Mouse (Mus musculus) thymus, postnatal 25 days (tissue): ENCODE results near the gene Nploc4.
"Not testable (repeated sequence)": the region's sequence is repeated elsewhere in the genome, so short reads cannot be mapped to it uniquely, and the experiment has no call there.

Experiments used
- DNase-seq: peaks from one replicate; pipeline ENCODE4 v3.0.0; 2022

Gene Nploc4

DNA sequence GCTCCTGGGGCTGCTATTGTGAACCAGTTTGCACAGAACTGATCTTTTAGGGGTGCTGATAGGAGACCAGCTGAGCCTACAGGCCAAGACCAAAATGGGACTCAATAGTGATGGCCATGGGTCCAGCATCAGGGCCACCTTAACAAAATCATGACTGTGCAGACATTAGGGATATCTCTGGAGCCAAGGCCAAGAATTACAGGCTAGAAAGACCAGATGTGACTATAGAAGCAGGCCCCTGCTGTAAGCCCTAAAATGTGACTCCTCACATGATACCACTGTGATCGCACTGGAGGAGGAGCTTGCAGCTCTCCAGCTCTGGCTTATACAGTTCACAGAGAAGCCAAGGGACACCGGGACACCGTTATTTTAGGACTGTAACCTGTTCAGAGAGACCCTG lies 4.8 kb upstream of the Nploc4 start, which contains the start of gene Tspan10:
Gene Tspan10 (plus strand): TSS at position 301 of the 400 bp plus-strand sequence.
- DNase-seq: no peak

DNA sequence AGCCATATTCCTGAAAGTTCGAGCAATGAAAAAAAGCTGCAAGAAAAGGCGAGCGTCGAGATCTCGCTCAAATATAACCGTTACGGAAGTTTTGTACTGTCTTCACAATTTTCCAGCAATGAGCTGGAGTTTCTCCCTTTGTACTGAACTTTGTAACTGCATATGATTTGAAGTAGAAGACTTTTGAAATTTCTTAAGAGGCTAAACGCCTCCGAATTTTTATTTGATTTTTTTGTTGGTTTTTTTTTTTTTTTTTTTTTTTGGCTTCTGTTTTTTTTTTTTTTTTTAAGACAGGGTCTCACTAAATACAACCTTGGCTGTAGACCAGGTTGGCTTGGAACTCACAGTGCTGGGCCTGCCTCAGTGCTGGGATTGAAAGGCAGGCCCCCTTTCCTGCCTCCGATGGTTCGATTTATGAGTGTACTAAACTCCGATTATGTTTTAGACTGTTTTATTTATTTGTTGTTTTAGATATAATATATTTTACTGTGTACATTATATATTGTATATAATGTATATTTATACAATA lies 413 bp upstream of the Nploc4 start:
- DNase-seq: no peak

DNA sequence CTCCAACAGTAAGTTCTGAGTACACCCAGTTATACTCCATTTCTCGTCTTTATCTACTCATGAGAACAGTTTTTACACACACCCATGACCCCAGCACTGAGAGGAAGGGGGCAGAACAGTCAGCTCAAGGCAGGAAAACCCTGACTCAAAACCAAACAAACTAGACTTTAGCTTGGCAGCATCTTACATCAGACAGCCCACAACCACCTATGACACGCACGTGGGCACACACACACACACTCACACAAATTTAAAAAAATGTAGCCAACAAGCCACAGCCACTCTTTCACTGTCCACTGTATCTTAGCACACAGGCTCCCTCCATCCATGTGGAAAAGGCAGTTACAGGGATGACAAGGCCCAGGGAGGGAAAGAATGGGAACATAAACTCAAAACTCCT lies 10.8 kb downstream of the Nploc4 start:
- DNase-seq: no peak

DNA sequence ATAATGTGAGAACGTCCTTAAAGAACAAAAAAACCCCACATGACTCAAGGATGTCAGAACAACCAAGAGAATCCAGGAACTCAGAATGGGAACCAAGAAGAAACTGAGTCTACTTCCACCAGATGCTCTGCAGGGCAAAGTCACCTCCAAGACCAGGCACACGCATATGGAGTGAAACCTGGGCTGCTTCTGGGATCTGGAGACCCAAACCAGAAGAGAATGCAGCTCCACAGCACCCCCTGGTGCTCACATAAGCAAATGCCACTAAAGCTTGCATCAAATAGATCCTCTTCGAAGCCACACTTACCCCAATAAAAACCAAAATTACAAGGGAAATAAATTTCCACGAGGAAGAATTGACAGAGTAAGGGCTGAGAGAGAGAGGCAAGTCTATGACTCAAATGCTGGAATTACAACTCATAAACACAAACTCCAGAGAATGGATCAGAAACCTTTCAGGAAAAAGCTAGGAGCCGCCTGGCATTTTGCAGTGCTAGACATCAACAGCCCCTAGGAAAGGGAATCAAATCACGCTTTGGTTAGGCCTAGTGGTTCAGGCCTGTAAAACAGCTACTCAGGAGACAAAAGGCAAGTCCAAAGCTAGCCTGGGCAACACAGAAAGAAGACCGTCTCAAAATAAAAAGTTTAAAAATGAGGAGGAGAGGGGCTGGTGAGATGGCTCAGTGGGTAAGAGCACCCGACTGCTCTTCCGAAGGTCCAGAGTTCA lies 13.8 kb downstream of the Nploc4 start:
- peak; percentile 54 for DNase-seq

DNA sequence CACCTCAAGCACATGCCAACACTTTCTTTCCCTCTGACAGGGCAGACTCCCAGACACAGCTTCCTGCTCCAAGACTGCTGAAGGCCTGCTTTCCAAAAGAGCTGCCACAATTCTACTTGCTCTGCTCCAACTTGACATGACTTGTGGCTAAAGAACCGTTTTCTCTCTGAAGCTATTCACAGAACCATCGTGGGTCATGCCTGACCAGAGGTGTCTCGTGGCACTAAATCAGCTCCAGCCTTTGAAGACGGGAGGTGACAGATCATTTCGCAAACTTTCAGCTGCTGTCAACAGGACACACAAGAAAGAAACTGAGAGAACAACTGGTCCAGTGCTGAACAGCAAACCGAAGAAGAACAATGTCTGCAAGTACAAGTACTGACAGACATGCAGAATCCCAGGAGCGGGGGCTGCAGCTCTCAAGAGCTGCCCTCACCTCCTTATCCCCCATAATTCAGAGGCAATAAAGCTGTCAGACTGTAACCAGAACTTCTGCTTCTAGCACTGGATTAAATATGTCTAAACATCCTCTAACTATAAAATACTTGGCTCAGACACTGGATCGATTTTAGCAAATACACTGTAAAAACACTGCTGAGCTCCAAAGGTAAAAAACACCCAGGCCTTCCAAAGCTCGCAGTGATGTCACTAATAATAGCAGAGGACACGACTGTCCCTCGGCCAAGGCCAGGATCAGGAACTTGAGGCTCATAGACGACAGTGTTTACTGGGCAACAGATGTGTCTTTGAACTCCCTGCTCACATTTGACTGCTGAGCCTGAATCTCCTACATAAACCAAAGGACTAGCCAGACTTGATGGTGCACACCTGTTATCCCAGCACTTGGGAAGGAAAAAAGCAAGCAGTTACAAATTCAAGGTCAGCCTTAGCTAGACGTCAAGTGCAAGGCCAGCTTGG lies 14.6 kb downstream of the Nploc4 start:
- no peak for DNase-seq

DNA sequence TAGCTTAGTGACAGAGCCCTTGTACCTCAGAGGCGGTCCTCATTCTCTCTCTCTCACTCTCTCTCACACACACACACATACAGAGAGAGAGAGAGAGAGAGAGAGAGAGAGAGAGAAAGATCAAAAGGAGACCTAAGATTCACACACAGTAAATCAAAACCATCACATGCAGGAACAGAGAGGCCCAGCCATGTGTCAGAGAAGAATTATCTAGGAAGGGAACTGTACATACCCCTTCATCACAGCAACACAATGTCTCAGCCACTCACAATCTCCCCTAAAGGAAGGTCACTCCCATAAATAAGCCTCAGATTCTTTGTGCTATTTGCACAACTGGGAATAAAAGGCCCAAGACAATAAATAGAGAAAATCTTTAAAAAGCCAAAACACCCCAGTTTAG lies 18.9 kb downstream of the Nploc4 start:
- no peak for DNase-seq

DNA sequence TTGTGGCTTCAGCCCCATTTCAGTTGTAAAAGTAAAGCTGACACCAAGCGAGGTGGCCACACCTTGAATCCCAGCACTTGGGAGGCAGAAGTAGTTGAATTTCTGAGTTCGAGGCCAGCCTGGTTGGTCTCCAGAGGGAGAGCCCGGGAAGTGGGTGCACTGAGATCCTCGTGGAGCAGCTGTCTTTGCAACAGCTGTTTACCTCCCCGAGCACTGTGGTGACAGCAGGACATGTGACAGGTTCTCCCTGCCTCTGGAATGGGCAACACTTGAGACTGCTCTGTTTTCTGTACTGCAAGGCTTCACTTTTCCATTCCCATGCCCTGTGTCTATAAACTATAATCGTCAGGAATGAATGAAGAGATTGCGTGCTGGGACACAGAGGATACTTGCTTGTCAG lies 19.7 kb downstream of the Nploc4 start:
- DNase-seq: no peak

DNA sequence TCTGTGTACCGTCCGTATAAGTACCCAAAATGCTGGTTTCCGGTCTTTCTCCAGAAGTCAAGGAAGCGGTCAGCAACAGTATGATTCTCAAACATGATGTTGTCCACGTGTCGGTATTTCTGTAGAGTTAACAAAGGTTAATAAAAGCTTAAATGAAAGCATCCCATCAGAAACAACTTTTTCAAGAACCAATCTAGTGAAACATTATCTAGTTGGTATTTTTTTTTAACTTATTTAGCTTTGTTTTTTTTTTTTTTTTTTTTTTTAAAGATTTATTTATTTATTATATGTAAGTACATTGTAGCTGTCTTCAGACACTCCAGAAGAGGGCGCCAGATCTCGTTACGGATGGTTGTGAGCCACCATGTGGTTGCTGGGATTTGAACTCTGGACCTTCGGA lies 23.9 kb downstream of the Nploc4 start:
- not testable (repeated sequence) for DNase-seq

DNA sequence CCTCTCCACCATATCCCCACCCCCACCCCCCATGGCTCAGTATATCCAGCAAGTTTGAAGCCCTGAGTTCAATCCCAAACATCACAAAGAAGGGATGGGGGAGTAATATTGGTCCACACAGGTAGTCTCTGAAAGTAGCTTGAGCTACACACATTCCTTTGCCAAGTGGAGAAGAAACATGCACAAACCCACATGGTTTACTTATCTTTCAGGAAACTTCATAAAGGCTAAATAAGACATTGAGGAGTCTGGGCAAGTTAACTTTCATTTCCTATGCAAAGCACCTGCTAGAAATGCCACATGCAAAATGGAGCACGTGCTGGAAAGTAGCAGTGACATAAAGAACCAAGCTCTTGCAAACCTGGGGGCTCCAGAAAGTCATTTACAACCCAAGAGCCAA lies 31.1 kb downstream of the Nploc4 start:
- DNase-seq: no peak

DNA sequence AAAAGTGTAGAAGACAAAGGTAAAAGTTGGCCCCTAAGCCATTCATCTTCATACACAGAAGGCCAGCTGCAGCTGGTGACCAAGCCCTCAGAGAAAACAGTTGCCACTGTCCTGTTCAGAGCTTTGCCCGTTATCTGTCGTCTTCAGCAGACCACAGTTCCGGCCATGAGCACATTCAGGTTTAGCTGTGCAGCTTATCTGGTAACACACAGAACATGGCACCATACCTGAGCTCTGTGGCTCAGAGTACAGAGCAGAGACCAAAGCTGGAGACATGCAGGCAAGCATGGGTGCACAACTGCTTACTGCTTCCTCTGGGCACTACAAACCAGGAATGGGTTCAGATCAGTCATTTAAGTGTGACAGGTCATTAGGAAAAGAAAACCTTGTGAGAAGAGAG lies 31.6 kb downstream of the Nploc4 start:
- no peak for DNase-seq

DNA sequence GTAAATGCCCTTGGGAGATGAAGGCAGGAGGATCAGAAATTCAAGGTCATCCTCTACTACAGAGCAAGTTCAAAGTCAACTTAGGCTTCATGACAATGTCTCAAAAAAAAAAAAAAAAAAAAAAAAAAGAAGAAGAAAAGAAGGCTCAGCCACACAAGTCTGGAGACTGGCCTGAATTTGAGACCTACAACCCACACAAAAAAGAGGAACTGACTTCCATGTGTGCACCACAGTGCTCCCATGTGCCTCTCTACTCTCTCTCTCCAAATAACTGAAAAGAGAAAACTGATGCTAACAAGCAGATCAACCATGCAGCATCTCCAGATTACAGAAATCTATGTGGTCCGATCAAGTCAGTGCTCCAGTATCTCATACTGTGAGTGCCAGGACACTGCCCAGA lies 32.7 kb downstream of the Nploc4 start:
- DNase-seq: no peak

DNA sequence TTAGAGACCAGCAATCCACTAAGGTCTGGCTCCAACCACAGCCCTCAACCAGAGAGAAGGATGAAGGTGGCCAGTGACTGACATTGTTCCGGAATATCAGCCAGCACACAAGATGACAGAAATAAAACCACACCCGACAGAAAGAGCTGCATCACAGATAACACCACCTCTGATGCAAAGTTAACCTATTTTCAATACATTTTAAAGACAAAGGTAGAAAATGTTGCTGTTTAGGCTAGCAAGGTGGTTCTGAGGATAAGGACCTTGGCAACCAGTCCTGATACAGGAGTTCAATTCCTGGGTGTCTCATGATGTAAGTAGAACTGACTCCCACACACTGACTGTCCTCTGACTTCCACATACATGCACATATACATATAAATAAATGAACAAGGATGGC lies 38.2 kb downstream of the Nploc4 start:
- no peak for DNase-seq

DNA sequence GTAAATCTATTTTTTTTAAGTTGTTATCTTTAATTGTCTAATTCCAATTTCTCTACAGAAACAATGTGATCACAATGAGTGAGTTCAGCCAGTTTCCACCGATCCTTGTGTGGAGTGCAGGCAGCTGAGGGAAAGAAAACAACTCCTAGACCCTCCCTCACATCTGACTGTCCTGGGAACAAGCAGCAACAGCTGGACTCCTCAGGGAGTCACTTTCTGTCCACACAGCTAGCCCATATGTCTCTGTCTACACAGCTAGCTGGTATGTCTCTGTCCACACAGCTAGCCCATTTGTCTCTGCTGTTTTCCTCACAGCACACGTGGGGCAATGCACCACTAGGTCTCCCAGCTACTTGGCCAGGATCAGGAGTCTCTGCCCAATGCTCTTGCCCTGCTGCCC lies 39.9 kb downstream of the Nploc4 start:
- no peak for DNase-seq

DNA sequence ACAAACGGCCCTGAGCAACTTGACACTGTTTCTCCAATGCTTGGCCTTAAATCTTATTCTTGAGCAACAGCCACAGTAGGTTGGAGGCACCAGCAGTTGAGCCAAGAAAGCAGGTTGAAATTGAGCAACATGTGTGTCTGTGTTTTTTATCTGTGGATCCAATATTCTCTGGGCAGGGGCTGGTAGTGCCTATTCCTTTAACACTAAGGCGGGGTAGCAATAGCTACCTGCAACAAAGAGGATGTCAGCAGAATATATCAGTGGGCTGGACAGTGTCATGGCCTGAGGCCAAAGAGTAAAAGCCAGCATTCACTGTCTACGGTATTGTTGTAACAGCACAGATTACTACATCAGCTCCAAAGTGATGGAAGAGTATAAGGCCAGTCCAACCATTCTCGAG lies 41.8 kb downstream of the Nploc4 start:
- no peak for DNase-seq

DNA sequence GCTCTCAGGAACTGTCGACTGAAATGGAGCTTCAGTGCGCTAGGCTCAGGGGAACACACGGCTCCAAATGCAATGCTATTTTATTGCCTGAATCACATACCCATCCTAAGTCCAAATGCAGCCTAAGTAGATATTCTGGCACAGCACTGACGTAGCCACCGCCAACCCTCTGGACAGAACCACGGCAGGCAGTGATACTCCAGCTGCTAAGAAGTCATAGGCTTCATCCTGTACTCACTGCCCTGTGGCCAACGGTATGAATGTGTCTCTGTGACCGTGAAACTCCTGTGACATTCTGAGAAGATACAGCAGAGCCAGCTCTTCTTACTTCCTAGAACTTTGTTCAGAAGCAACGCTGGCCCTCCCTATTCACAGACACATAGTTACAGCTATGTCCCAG lies 48.9 kb downstream of the Nploc4 start:
- DNase-seq: no peak

DNA sequence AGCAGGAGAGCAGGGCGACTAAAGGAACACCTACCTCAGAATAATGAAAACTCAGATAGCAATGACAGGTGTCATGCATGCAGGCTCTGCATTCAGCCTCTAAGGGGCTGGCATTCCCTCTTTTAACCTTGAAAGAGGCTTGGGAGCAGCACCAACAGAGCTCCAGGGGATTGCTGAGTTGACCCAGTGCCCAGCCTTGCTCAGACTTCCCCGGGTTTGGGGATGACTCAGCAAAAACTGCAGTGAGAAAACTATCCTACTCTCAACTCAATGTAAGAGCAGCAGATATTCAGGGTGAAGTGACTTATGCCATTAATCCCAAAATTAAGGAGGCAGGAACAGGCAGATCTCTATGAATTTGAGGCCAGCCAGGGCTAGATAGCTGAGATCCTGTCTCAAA lies 50.4 kb downstream of the Nploc4 start:
- no peak for DNase-seq

DNA sequence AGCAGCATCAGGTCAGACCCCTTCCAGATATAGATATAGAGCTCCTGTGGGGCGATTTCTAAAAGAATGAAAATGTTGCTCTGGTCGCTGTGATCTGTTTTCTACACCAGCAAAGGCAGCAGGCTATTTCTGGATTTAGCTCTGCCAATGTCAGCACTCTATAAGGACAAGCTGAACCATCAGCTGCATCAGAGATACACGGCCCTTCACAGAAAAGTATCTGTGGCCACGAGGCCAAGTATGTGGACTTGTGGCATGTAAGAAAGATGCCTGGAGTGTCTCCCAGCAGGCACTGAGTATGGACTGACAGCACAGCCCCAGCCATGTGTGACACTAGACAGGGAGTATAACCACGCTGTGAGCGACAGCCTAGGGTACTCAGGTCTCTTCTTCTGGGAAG lies 50.9 kb downstream of the Nploc4 start:
- DNase-seq: no peak

DNA sequence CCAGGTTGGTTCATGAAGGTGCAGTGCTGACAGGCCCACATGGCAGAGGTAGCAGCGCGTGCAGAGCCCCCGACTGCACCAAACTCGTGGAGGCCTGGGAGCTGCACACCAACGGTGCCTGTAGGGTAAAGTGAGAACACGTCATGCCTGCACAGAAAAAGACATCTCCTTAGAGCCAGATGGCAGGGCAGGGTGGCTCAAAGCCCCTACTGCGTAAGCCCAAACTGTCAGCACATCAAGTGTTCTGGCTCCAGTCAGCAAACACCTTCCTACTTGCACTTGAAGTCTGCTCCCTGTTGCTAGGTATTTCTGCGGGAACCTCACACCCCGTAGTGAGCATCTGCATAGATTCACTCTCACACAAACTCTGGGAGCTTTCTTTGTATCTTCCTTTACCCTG lies 55.0 kb downstream of the Nploc4 start:
- DNase-seq: no peak

DNA sequence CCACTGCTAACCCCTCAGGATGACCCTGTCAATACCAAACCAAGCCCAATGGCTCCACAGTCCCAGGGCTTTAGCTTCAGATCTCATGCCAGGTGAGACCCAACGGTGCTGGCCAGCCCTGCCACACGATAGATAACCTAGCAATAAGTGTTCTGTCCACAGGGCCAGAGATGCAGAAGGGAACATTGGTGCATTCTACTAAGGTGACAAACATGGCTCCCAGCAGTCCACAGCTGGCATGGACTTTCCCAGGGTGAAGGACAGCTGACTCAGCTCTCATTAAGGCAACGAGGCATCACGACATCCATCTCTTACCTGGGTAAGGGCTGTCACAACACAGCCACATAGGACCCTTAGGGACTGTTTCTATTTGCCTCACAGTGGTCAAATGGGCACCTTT lies 56.4 kb downstream of the Nploc4 start:
- DNase-seq: no peak

DNA sequence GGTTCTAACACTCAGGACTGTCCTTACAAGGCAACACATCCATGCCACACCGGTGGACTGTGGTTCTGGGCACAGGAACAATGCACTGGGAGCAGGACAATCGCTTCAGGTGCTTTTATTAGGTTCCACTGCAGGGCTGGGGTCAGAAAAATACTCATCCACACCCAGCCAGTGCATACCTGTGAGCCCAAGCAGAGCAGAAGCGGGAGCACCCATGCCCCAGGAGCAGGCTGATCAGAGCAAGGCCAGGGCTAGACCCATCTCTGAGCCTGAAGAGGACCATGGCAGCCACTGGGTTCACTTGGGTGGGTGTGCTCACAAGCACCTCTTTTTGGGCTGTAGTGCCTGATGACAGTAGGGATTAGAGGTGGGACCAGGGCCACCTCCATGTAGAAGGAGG lies 57.2 kb downstream of the Nploc4 start:
- DNase-seq: no peak

DNA sequence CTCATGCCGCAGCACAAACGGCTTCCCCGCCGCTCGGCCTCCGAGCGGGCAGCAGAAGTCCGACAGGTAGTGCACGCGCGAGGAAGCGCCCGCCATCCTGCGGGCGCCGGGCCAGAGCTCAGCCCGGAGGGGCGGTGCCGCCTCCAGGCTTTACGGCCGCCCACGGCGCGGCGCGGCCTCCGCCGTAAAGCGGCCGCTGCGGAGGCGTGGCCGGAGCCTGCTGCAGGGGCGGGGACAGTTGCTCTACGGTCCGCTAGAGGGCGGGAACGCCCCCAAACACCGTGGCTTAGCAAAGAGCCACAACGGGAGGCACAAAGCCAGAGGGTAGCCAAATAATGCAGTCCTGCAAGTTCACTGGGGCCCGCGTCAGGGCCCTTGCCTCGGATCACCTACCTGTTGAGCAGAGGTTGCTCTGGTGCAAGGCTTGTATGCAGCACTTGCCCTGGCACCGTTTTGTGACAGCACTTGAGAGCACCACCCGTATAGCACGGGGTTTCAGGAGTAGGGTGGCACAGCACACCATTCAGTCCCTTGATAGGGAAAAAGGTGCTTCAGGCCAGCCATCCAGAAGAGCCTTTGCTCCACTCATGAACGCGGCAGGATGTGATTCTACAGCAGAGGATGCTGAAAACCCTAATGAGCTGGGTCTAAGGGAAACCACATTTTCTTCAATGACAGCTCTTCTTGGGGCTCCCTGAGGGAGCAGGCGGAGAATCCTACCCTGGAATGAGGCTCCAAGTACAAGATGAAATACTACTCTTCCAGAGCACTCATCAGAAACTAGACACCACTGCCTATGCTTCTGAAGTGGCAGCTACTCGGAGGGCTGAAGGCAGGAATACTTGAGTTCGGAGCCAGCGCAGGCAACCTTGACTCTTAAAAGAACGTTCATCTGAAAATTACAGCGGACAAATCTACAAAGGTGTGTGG lies 58.6 kb downstream of the Nploc4 start, which contains the start of gene Faap100:
Gene Faap100 (minus strand): TSS at position 154 of the 930 bp plus-strand sequence.
- DNase-seq: peak; percentile 91

DNA sequence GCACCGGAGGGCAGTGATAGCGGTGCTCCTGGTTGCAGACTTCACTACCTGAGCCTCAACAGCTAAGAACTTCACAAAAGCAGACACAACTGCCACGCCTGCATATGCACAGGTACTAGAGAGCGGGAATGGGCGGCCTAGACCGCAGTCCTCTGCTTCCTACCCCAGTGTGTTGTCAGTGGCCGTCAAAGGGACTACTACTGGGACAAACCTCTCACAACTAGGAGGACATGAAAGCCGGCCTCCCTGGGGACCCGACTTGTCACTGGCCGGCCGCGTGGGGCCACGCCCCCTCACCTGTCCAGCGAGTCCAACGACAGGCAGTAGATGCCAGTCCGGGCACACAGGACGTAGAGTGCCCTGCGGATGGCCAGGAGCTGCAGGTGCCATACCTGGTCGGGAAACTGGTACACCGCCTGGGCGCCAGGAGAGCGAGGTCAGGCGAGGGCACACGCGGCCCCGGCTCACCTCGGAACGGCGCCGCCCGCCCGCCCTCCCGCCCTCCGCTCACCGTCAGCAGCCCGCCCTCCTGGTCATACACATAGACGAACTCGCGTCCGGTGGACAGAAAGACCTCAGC lies 59.4 kb downstream of the Nploc4 start:
- no peak for DNase-seq
